Comparison of ENCODE assay signal across 23 mouse cellular contexts in genomic region chr4:119880270-119880669, GRCm38 (mm10).
DNase-seq lines count a peak whose midpoint lies in the region; ATAC-seq and TF ChIP-seq lines count a peak whose summit lies in the region.
"Had no signal": no experiment of that assay in that cellular context is flagged by ENCODE, and none has a peak within 500 bp of the region (broad histone marks: within the 10 kb centered on the region; RNA-seq: fewer than 3 reads in every experiment).

No protein-coding gene starts in this region.

- H3K4me1 ChIP-seq in hindbrain, embryonic 13.5 days (replicated peaks), result peaks cover 23% of the 10 kb centered on the region
- no peaks in the 10 kb centered on the region for H3K4me1 ChIP-seq in hindbrain, embryonic 11.5 days (replicated peaks; ENCODE audit: control insufficient read depth, insufficient read depth, low read length)
- peaks cover 17% of the 10 kb centered on the region for H3K4me1 ChIP-seq in cortical plate, adult 2 months (ENCODE audit: control insufficient read depth, insufficient read depth, low read length)

- WGBS in hindbrain, embryonic 13.5 days, result 82% methylated on average over 7 of the region's 7 CpGs
- WGBS in hindbrain, embryonic 11.5 days, result 88% methylated on average over 7 of the region's 7 CpGs

- H3K4me3 ChIP-seq in hindbrain, embryonic 13.5 days, result no peak overlapping the region
- H3K4me3 ChIP-seq in hindbrain, embryonic 11.5 days (ENCODE audit: low read depth, low read length), result no peak overlapping the region
- no peak overlapping the region for H3K4me3 ChIP-seq in cortical plate, adult 2 months (ENCODE audit: insufficient read depth, low read length)
- H3K4me3 ChIP-seq: embryonic facial prominence, embryonic 10.5 days; forebrain, embryonic 13.5 days; heart, adult 2 months; heart, embryonic 15.5 days; hindbrain, embryonic 15.5 days had no signal

- TF ChIP-seq POLR2A in cortical plate, adult 2 months (IDR thresholded peaks at IDR 0.05; ENCODE audit: extremely low read depth, insufficient read depth, low read length), result no peak

- intact Hi-C loops in left cerebral cortex, postnatal 25 days (cut with DNase I), result loop anchor here (2.0 to 5.0 kb wide), 6 partner anchors 67 to 167 kb away; no protein-coding TSS in a partner anchor
- intact Hi-C loops in left cerebral cortex, postnatal 14 days (cut with DNase I), result no loop called here

- ATAC-seq in hindbrain, embryonic 13.5 days (ENCODE audit: low FRiP score), result no peak
- ATAC-seq in hindbrain, embryonic 11.5 days (ENCODE audit: low FRiP score), result no peak
- ATAC-seq: activated CD4-positive, CD25-positive, alpha-beta regulatory T cell, adult 4 months; forebrain, embryonic 13.5 days; forebrain, postnatal 0 days; Patski had no signal

- no peak overlapping the region for H3K4me2 ChIP-seq in hindbrain, embryonic 13.5 days
- no peak overlapping the region for H3K4me2 ChIP-seq in hindbrain, embryonic 11.5 days (replicated peaks; ENCODE audit: low read depth, low read length)
- H3K4me2 ChIP-seq: forebrain, embryonic 13.5 days; heart, embryonic 11.5 days; heart, embryonic 15.5 days; hindbrain, embryonic 15.5 days had no signal

- H3K36me3 ChIP-seq in hindbrain, embryonic 13.5 days, result no peaks in the 10 kb centered on the region
- H3K36me3 ChIP-seq in hindbrain, embryonic 11.5 days (ENCODE audit: control insufficient read depth, insufficient read depth, low read length), result no peaks in the 10 kb centered on the region
- H3K36me3 ChIP-seq: embryonic facial prominence, embryonic 10.5 days; heart, embryonic 15.5 days; hindbrain, embryonic 15.5 days had no signal

- no peak for TF ChIP-seq CTCF in cortical plate, adult 2 months (IDR thresholded peaks at IDR 0.05; ENCODE audit: extremely low read depth, insufficient read depth, low read length)

- DNase-seq in hindbrain, embryonic 11.5 days (ENCODE audit: low spot score), result no peak
- peak; percentile 45 to 89 for DNase-seq in left cerebral cortex, postnatal 25 days (ENCODE audit: low spot score in 2 of 2)
- DNase-seq in left cerebral cortex, postnatal 14 days (ENCODE audit: low spot score in 2 of 2), result no peak
- DNase-seq in telencephalon, adult 2 months (ENCODE audit: low read depth, low spot score), result peak; percentile 50
- no peak for DNase-seq in lung, adult 18-20 months
- DNase-seq: adrenal gland, postnatal 14 days; cerebellum, adult 18-20 months; cerebellum, adult 9-11 months; cerebellum, postnatal 36 days; forebrain, postnatal 0 days; gastrocnemius, postnatal 14 days; heart, adult 2 months; heart, postnatal 14 days had no signal

- no peaks in the 10 kb centered on the region for H3K9me3 ChIP-seq in hindbrain, embryonic 13.5 days
- no peaks in the 10 kb centered on the region for H3K9me3 ChIP-seq in hindbrain, embryonic 11.5 days (ENCODE audit: control insufficient read depth, low read length)
- H3K9me3 ChIP-seq: embryonic facial prominence, embryonic 10.5 days; forebrain, embryonic 13.5 days; heart, embryonic 15.5 days; hindbrain, embryonic 15.5 days had no signal

- H3K9ac ChIP-seq in hindbrain, embryonic 13.5 days, result no peak overlapping the region
- no peak overlapping the region for H3K9ac ChIP-seq in hindbrain, embryonic 11.5 days (ENCODE audit: low read depth, low read length)
- H3K9ac ChIP-seq: forebrain, embryonic 13.5 days; forebrain, postnatal 0 days; heart, embryonic 15.5 days; hindbrain, embryonic 15.5 days had no signal

- no peaks in the 10 kb centered on the region for H3K27me3 ChIP-seq in hindbrain, embryonic 13.5 days
- no peaks in the 10 kb centered on the region for H3K27me3 ChIP-seq in hindbrain, embryonic 11.5 days (ENCODE audit: control insufficient read depth, insufficient read depth, low read length)
- H3K27me3 ChIP-seq: CH12.LX; forebrain, embryonic 13.5 days; heart, embryonic 15.5 days; hindbrain, embryonic 15.5 days; Patski had no signal

- peak overlapping the region; percentile 40; the same call in 1 of the 2 replicates for H3K27ac ChIP-seq in hindbrain, embryonic 13.5 days
- no peak overlapping the region for H3K27ac ChIP-seq in hindbrain, embryonic 11.5 days (ENCODE audit: low read depth, low read length)
- H3K27ac ChIP-seq in cortical plate, adult 2 months (ENCODE audit: insufficient read depth, low read length), result peak overlapping the region; percentile 69; the same call in 1 of the 2 replicates
- H3K27ac ChIP-seq: embryonic facial prominence, embryonic 10.5 days; forebrain, embryonic 13.5 days; heart, adult 2 months; heart, embryonic 15.5 days; hindbrain, embryonic 15.5 days had no signal

Comparison
In these comparisons a context has a peak if more than half of its experiments do, and no peak if none do; other contexts are left out.
1. DNase-seq: peak in left cerebral cortex, postnatal 25 days (2 of 2) and telencephalon, adult 2 months (single experiment); none in hindbrain, embryonic 11.5 days (single experiment), left cerebral cortex, postnatal 14 days (0 of 2) and lung, adult 18-20 months (0 of 2).